Mouse (Mus musculus) embryonic facial prominence, embryonic 14.5 days (tissue): ENCODE measurements around the gene Rpp25. TPM values are rescaled to one million over a fixed set of nuclear protein-coding genes. Genes with fewer than 3 reads are reported as not detected.

Experiments used
- ATAC-seq: fragments of 200-750 bp; cut with Nextera tagmentation; 2 replicates; pipeline ENCODE4 v1.8.0; 2017; ENCODE audit warnings: low read depth, moderate number of reproducible peaks, moderate TSS enrichment
- DNase-seq: peaks from one replicate; pipeline ENCODE4 v3.0.0-alpha.2; 2015; ENCODE audit warnings: low spot score
- H3K27ac ChIP-seq: fragments of 300-500 bp; sonication (generic); replicated peaks from 2 replicates; pipeline ENCODE4 v1.5.1; 2014; ENCODE audit warnings: low read depth, mild to moderate bottlenecking, low read length, moderate library complexity
- H3K27me3 ChIP-seq: fragments of 300-500 bp; sonication (generic); replicated peaks from 2 replicates; pipeline ENCODE4 v1.6.1; 2014; ENCODE audit warnings: low read length; ENCODE audit not compliant: control insufficient read depth, insufficient read depth
- H3K36me3 ChIP-seq: fragments of 300-500 bp; sonication (generic); 2 replicates; pipeline ENCODE4 v1.6.1; 2014; ENCODE audit warnings: low read length, mixed read lengths; ENCODE audit not compliant: control insufficient read depth, insufficient read depth
- H3K4me1 ChIP-seq: fragments of 300-500 bp; sonication (generic); 2 replicates; pipeline ENCODE4 v1.6.1; 2014; ENCODE audit warnings: antibody characterized with exemption, low read length; ENCODE audit not compliant: control insufficient read depth, insufficient read depth
- H3K4me2 ChIP-seq: fragments of 300-500 bp; sonication (generic); 2 replicates; pipeline ENCODE4 v1.6.1; 2014; ENCODE audit warnings: low read depth, mild to moderate bottlenecking, low read length, moderate library complexity, mixed read lengths
- H3K4me3 ChIP-seq: fragments of 300-500 bp; sonication (generic); 2 replicates; pipeline ENCODE4 v1.5.1; 2014; ENCODE audit warnings: low read depth, mild to moderate bottlenecking, low read length
- H3K9ac ChIP-seq: fragments of 300-500 bp; sonication (generic); 2 replicates; pipeline ENCODE4 v1.6.1; 2014; ENCODE audit warnings: low read depth, mild to moderate bottlenecking, low read length, moderate library complexity, mixed read lengths
- H3K9me3 ChIP-seq: fragments of 300-500 bp; sonication (generic); 2 replicates; pipeline ENCODE4 v1.6.1; 2016; ENCODE audit warnings: low read length; ENCODE audit not compliant: control insufficient read depth
- WGBS: fragments of 180-500 bp; shearing (Covaris S2); extraction: QIAGEN DNeasy Blood & Tissue Kit; methylation state at CpG from one replicate; pipeline ENCODE4 v1.1.7; 2014; 5-methylcytosine and 5-hydroxymethylcytosine counted together
- polyA plus RNA-seq: library from polyadenylated mRNA; unstranded; fragments of >200 nt; fragmentation: Nextera tagmentation; extraction: Ambion mirVana; gene quantifications from 2 replicates; pipeline ENCODE4 v1.2.1, GENCODE M21; 2014

Rpp25 gene
- polyA plus RNA-seq, 1 experiment from 2014 or later = 0.86 TPM

GRCm38 (mm10) chr9:57504891-57505290, 1.1 kb downstream of the Rpp25 start:
- no peak overlapping the region for H3K27ac ChIP-seq
- ATAC-seq = no peak
- H3K4me1 ChIP-seq = peaks cover 7% of the 10 kb centered on the region; the same call in 1 of the 2 replicates
- WGBS = 45% methylated on average over 10 of the region's 10 CpGs
- H3K4me3 ChIP-seq = no peak overlapping the region; the same call in 1 of the 2 replicates
- peaks cover 65% of the 10 kb centered on the region for H3K27me3 ChIP-seq
- no peak overlapping the region for H3K4me2 ChIP-seq
- no peaks in the 10 kb centered on the region for H3K36me3 ChIP-seq
- no peak for DNase-seq
- H3K9ac ChIP-seq = no peak overlapping the region
- no peaks in the 10 kb centered on the region for H3K9me3 ChIP-seq

- Histone ChIP-seq H3K4me3 (no peak overlapping the region), H3K4me1 (peaks cover 7% of the 10 kb centered on the region; the same call in 1 of the 2 replicates), H3K9me3 (no peaks in the 10 kb centered on the region), H3K36me3 (no peaks in the 10 kb centered on the region), H3K27me3 (peaks cover 59% of the 10 kb centered on the region), H3K27ac (no peak overlapping the region), H3K9ac (no peak overlapping the region), H3K4me2 (no peak overlapping the region)
- ATAC-seq (peak; percentile 43; the same call in 1 of the 2 replicates), DNase-seq (peak; percentile 45)
- WGBS = 4% methylated on average over 8 of the region's 8 CpGs
Measured at GRCm38 (mm10) chr9:57505700-57506099, 1.9 kb downstream of the Rpp25 start.

- H3K9ac ChIP-seq = no peak overlapping the region
- H3K4me1 ChIP-seq = no peaks in the 10 kb centered on the region
- WGBS = 60% methylated on average over 2 of the region's 2 CpGs
- no peaks in the 10 kb centered on the region for H3K9me3 ChIP-seq
- no peak overlapping the region for H3K4me3 ChIP-seq
- no peak overlapping the region for H3K27ac ChIP-seq
- ATAC-seq (no peak), DNase-seq (no peak)
- H3K36me3 ChIP-seq = no peaks in the 10 kb centered on the region
- H3K4me2 ChIP-seq = no peak overlapping the region
- H3K27me3 ChIP-seq = peaks cover 10% of the 10 kb centered on the region
Measured at GRCm38 (mm10) chr9:57510577-57510976, 6.8 kb downstream of the Rpp25 start.

- Histone ChIP-seq H3K9me3 (no peaks in the 10 kb centered on the region), H3K4me1 (peaks cover 3% of the 10 kb centered on the region; the same call in 1 of the 2 replicates), H3K27me3 (no peaks in the 10 kb centered on the region), H3K27ac (no peak overlapping the region), H3K36me3 (no peaks in the 10 kb centered on the region), H3K4me3 (no peak overlapping the region), H3K4me2 (no peak overlapping the region), H3K9ac (no peak overlapping the region)
- WGBS = 10% methylated on average over 3 of the region's 3 CpGs
- DNase-seq = peak; percentile 69
- ATAC-seq = no peak
Measured at GRCm38 (mm10) chr9:57517113-57517512, 13.3 kb downstream of the Rpp25 start.

- no peaks in the 10 kb centered on the region for H3K9me3 ChIP-seq
- H3K36me3 ChIP-seq = no peaks in the 10 kb centered on the region
- peak overlapping the region; percentile 76 for H3K4me2 ChIP-seq
- WGBS = 22% methylated on average over 16 of the region's 16 CpGs
- peak overlapping the region; percentile 69 for H3K27ac ChIP-seq
- H3K4me3 ChIP-seq = peak overlapping the region; percentile 95
- peaks cover 8% of the 10 kb centered on the region for H3K4me1 ChIP-seq
- ATAC-seq = peak; percentile 47
- no peak for DNase-seq
- H3K27me3 ChIP-seq = no peaks in the 10 kb centered on the region
- peak overlapping the region; percentile 96 for H3K9ac ChIP-seq
Measured at GRCm38 (mm10) chr9:57520375-57521055, 16.7 kb downstream of the Rpp25 start.

GRCm38 (mm10) chr9:57521056-57521911, 17.5 kb downstream of the Rpp25 start, which contains the start of gene Cox5a:
Cox5a (plus strand) TSS chr9:57521274.
- peak within 1 kb of the TSS; percentile 80 for H3K27ac ChIP-seq
- ATAC-seq = peak; percentile 98
- 0% methylated on average over 71 of the region's 95 CpGs for WGBS

GRCm38 (mm10) chr9:57522114-57522860, 18.5 kb downstream of the Rpp25 start:
- Histone ChIP-seq H3K27me3 (no peaks in the 10 kb centered on the region), H3K4me2 (peak overlapping the region; percentile 76), H3K4me3 (peak overlapping the region; percentile 95), H3K9ac (peak overlapping the region; percentile 96), H3K36me3 (no peaks in the 10 kb centered on the region), H3K9me3 (no peaks in the 10 kb centered on the region), H3K4me1 (peaks cover 8% of the 10 kb centered on the region), H3K27ac (0 out of 2 replicates have a peak overlapping the region, but pooled peaks have one; percentile 13)
- ATAC-seq (no peak), DNase-seq (no peak)
- 37% methylated on average over 7 of the region's 7 CpGs for WGBS

More at GRCm38 (mm10) chr9:57521056-57521911, 17.5 kb downstream of the Rpp25 start, which contains the start of gene Cox5a:
- H3K4me2 ChIP-seq = peak within 1 kb of the TSS; percentile 76
- H3K27me3 ChIP-seq = no peaks in the 10 kb centered on the region
- H3K9ac ChIP-seq = peak within 1 kb of the TSS; percentile 96
- DNase-seq = peak; percentile 98
- H3K36me3 ChIP-seq = no peaks in the 10 kb centered on the region
- no peaks in the 10 kb centered on the region for H3K9me3 ChIP-seq
- H3K4me1 ChIP-seq = peaks cover 8% of the 10 kb centered on the region
- H3K4me3 ChIP-seq = peak within 1 kb of the TSS; percentile 95

- Histone ChIP-seq H3K36me3 (no peaks in the 10 kb centered on the region), H3K4me2 (peak overlapping the region; percentile 76), H3K4me1 (peaks cover 8% of the 10 kb centered on the region), H3K4me3 (no peak overlapping the region), H3K27ac (no peak overlapping the region), H3K9ac (no peak overlapping the region), H3K27me3 (no peaks in the 10 kb centered on the region), H3K9me3 (no peaks in the 10 kb centered on the region)
- ATAC-seq = no peak
- no peak for DNase-seq
- WGBS = 81% methylated on average over 4 of the region's 4 CpGs
Measured at GRCm38 (mm10) chr9:57522861-57523246, 19.0 kb downstream of the Rpp25 start.
